Mouse (Mus musculus) activated CD4-positive, CD25-positive, alpha-beta regulatory T cell, adult 4 months (primary cell): ENCODE measurements at regions not wholly inside any gene's neighbourhood (a gene's known extent, or its start where the extent isn't known, plus 50 kb on each side); places are given as distances from the start of the nearest gene placed in this dataset.

Experiments
- ATAC-seq: one replicate; pipeline ENCODE4 v1.8.0; 2017

GRCm38 (mm10) chr2:169346107-169346506 is 241.4 kb downstream of the Gm11011 start:
- ATAC-seq = no peak

GRCm38 (mm10) chr2:169319521-169319920 is 268.0 kb downstream of the Gm11011 start:
- ATAC-seq = no peak

DNA sequence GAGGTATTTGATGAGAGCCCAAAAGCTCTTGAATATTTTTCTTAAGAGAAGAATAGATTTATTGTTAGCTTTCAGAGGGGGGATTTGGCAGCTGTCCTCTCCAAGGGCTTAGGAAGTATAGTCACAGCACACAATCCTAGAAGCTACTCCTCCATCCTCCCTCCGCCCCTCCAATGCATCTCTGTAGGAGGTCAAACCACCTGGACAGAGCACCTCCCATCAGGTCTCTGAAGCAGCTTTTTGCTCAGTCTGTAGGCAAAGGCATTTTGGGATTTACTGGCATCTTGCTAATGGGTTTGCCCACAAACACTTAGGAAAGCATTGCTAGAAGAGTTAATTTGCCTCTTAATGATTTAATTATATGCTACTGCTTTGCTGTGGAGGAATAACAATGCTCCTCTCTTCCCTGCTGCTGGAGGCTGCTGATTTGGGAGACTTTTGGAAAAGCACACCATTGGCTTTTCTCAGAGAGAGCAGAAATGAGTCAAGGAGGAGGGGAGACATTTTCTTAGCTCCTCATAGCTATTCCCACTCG is 273.1 kb downstream of the Gm11011 start:
- no peak for ATAC-seq

DNA sequence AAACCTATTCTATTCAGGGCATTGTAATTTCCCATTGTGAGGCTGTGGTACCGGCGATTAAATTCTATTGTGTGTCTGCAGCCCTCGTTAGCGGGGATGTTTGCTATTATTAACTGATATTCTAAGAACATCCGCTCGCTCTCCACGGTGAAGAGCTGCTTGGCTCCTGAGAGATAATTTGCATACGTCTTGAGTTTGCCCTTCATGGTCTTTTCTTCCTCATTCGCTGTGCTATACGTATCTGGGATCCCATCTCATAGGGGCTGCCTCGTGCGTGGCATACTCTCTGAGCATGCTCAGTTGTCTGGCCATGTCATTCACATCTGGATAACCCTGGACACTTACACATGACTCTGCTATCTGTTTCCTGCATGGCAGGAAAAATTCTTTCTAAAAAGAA is 275.7 kb downstream of the Gm11011 start:
- no peak for ATAC-seq

DNA sequence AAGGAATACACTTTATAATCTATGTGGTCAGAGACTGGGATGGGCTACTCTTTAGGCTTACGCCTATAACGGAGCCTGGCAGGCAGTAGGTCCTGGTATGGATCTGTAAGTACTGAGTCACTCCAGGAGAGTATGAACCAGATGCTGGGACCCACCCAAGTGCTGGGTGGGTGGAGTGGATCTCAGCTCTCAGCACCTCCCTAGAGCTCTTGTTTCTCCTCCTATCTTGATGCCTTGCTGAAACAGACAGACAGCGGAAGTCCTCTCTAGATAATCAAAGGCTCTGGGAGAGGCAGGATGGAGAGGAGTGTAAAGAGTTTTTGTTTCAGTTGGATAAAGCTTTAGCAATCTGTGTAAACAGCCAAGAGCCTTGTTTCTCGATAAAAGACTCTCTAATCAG is 276.2 kb downstream of the Gm11011 start:
- no peak for ATAC-seq

DNA sequence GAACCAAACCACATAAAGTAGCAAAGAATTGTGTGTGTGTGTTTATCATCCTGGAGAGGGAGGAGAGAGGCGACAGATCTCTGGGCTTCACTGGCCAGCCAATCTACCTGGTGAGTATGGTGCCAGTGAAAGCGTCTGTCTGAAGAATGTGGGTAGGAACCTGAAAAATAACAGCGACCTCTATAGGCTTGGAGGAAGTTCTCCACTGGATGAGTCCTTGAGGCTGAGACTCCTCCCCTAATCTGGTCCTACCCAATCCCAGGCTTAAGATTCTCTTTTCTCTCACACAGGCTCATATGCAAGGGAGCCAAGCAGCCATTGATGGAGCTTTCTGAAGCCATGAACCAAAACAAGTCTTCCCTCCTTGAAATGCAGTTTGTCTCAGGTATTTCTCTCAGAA is 283.2 kb downstream of the Gm11011 start:
- ATAC-seq = no peak

GRCm38 (mm10) chr2:169300966-169301365 is 286.6 kb downstream of the Gm11011 start:
- ATAC-seq = no peak

DNA sequence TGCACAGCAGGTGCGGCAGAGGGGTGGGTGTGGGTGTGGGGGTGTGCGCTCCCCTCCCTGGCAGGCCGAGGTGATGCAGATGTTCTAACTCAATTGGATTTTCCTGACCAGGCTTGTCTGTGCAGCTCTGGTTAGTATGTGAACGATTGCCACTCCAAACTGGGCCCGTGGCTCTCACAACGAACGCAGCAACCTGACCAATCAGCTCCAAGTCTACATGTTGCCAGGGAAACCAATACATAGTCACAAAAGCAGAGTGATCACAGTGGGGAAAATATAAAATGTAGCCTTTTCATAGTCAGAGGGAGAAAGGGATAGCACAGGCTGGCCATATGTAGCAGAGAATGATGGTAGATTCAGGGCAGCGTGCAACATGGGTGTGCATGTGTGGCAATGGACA is 287.1 kb downstream of the Gm11011 start:
- ATAC-seq = no peak

DNA sequence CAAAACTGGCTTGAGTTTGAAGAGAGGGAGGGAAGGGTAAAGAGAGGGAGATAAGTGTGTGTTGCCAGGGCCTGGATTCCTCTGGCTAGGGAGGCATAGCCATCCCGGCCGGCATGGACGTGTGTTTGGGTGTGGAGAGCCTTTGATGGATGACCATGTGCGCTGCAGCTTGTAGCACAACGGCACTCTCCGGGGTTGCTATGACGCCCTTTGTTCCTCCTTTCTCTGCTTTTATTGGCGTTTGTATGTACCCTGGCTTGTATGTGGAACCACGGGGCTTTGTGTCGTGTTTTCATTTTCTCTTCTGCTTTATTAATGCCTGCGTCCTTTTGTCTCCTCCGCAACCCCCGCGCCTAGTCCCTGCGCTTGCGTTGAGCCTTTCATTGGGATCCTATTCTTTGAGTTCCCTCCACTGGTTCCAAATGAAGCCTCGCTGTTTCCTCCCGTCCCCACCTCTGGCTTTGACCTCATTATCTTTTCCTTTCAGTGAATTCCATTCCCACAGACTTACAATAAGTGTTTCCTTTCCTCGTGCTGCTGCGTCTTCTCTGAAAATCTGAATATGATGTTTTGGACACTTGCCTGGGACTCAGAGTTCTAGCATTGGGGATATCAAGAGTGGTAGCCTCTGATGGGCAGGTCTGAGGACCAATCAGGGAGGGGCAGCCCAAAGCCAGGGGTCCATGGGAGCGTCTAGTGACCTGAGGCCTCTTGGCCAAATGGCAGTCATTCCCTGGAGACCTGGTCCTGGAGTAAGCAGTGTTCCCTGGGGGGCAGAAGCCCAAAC is 289.5 kb downstream of the Gm11011 start:
- no peak for ATAC-seq

DNA sequence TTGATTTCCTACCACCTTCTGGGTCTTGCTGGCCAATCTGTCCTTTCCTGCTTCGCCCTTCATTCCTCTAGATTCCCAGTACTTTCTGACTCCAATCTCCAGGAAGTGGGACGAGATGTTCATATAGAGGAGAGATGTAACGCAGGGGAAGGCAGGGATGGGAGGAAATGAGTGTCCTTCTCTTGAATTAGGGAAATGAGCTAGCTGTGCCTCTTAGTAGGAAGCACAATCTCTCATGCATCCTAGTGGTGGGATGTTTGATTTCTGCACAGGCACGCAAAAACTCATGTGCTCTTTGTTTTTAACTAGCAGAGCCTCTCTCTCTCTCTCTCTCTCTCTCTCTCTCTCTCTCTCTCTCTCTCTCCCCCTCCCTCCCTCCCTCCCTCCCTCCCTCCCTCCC is 290.3 kb downstream of the Gm11011 start:
- ATAC-seq = no peak

GRCm38 (mm10) chr2:169293351-169293750 is 294.2 kb downstream of the Gm11011 start:
- ATAC-seq = no peak

DNA sequence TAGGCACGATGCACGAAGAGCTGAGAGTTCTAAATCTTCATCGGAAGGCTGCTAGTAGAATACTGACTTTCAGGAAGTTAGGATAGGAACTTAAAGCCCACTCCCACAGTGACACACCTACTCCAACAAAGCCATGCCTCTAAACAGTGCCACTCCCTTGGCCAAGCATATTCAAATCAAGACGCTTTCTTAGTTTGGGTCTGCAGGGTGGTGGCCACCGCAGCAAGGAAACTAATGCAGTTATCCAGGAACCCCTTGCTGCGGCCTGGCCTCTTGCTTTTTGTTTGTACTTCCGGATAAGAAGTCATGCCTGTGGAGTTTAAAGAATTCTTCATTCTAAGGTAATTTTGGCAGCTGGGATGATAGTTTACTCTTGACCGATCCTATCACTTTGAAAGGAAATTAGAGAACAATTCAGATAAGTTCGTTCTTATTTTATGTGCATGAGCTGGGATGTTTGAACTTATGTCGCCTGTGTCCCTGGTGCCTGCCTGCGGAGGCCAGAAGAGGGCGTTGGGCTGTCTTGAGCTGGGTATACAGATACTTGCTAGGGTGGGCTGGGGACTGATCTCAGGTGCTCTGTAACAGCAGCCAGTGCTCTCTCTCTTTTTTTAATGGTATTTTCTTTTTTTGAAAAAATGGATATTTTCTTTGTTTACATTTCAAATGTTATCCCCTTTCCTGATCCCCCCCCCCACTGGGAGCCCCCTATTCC is 298.5 kb downstream of the Gm11011 start:
- ATAC-seq = no peak

- ATAC-seq = no peak
Measured at GRCm38 (mm10) chr2:169286701-169287100, 300.8 kb downstream of the Gm11011 start.

GRCm38 (mm10) chr2:169282508-169283117 is 304.9 kb downstream of the Gm11011 start:
- no peak for ATAC-seq

DNA sequence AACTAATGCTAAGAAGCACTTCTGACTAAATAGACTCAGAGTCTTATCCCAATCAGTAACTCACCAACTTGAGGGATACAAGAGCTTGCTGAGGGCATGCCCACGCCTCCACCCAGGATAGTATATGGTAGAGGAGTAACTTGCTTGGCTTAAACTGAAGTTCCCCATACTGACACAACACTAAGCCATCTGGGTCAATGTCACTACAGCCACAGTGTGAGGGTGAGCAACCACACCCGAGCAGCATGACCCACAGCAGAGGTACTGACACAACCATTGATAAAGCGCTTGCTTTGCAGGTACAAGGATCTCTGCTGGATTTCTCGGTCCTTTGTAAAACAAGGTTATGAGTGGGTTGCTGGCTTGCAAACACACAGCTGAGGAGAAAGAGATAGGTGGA is 312.2 kb downstream of the Gm11011 start:
- ATAC-seq = no peak

DNA sequence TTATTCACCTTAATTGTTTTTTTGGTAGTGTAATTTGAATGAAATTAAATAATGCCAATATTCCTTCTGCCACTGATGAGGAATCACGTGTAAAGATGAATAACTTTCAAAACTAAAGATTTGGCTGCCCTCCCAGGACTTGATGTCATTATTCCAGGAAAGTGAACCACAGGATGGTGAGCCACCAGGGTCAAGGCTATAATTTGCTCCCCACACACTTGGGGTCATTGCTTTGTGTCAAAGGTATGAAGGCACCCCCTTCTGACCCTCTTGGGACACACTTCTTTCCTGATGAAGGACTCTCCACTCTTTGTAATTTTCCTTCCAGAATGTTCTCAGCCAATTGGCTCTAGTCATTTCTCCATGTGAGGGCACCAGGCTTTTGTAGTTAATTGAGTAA is 313.4 kb downstream of the Gm11011 start:
- ATAC-seq = no peak

GRCm38 (mm10) chr2:169272622-169273021 is 314.9 kb downstream of the Gm11011 start:
- no peak for ATAC-seq

DNA sequence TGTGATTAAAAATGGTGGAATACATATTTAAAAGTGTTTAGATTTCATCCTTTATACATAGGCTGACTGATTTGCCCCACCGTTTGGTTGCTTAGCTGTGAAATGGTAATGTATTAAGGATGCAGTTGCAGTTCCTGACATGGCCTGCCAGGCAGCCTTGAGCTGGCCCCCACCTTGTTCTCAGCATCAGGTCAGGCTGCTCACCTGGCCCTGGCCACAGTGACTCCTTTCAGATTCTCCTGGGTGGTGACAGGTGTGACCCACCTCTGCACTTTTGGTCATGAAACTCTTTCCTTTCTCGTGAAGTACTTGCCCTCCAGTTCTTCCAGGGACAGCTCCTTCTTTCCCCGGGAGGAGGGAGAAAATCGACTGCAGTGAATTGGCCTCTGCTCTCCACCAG is 315.5 kb downstream of the Gm11011 start:
- no peak for ATAC-seq

DNA sequence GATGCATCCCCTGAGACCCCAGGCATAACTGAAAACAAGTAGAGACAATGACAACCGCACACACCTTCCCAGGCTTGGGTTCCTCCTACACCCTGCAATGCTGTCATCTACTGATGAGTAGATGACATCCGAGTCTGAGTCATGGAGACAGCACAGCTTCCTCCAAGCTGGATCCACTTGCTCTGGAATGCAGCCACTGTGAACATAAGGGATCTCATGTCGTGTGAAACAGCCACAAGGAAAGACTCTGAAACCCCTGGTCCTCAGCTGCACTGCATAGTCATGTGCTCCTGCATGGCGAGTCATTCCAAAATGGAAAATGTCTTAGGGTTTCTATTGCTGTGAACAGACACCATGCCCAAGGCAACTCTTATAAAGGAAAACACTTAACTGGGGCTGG is 305.2 kb upstream of the Zfp64 start:
- ATAC-seq = no peak

DNA sequence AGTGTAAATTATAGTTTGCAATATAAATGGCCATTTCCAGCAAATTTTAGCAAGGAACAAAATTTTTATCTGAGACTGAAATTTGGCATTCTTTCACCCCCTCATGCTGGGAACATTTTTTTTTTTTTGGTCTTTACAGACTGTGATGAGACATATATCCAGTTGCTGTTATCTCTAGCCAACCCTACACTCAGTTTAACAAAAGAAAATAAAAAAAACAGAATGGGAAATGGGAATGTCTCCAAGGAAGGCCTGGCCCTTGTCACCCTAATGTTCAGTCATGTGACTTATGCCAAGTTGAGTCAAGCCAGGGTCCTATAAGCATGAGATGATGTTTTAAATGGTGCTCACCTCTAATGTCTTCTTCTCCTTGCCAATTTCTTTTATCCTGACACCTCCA is 289.2 kb upstream of the Zfp64 start:
- ATAC-seq = no peak

DNA sequence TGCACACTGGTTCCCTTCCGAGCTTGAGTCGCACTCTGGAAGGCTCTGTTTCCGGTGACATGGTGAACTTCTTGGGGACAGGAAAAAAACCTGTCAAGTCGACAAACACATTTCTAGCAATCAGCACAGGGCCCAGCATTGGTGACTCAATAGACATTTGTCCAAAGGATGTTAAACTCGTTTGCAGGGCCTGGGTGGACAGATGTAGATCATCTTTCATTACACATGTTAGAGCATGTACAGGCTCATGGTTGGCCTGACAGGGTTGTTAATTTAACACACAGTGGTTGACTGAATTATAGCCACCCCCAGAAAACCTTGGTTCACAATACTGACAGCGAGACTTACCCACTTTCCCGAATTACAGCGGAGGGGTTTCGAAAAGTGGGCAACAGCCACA is 288.6 kb upstream of the Zfp64 start:
- ATAC-seq = no peak

- ATAC-seq = no peak
Measured at GRCm38 (mm10) chr2:169237856-169238255, 282.5 kb upstream of the Zfp64 start.

GRCm38 (mm10) chr2:169237321-169237720 is 281.9 kb upstream of the Zfp64 start:
- ATAC-seq = no peak
